Mouse (Mus musculus) MEL (cell line): ENCODE results near the gene Ppm1f.

Source experiments
- CTCF ChIP-seq, 3 experiments: IDR thresholded peaks in 2 of 3; conservative IDR thresholded peaks in 1 of 3; 2 replicates each; pipeline ENCODE4 v1.5.1; 2011 to 2012; ENCODE audit warnings: low read length in 3 of 3, low read depth in 2 of 3, mild to moderate bottlenecking in 2 of 3, improper control_type of control experiment in 1 of 3, inconsistent platforms in 1 of 3, mixed read lengths in 1 of 3, moderate library complexity in 1 of 3; ENCODE audit not compliant: control insufficient read depth in 1 of 3, insufficient read depth in 1 of 3, poor library complexity in 1 of 3, severe bottlenecking in 1 of 3
- EP300 ChIP-seq, 2 experiments: IDR thresholded peaks; 2 replicates each; pipeline ENCODE4 v1.6.1; 2011; ENCODE audit warnings: improper control_type of control experiment in 2 of 2, low read length in 2 of 2, low read depth in 1 of 2, mild to moderate bottlenecking in 1 of 2
- HCFC1 ChIP-seq: IDR thresholded peaks from 2 replicates; pipeline ENCODE4 v1.6.1; 2012; ENCODE audit warnings: low read depth, mild to moderate bottlenecking, inconsistent platforms, low read length, improper control_type of control experiment, moderate library complexity
- JUND ChIP-seq: IDR thresholded peaks from 2 replicates; pipeline ENCODE4 v1.6.1; 2011; ENCODE audit warnings: low read depth, mild to moderate bottlenecking, improper control_type of control experiment, low read length
- MAFK ChIP-seq: IDR thresholded peaks from 2 replicates; pipeline ENCODE4 v1.6.1; 2011; ENCODE audit warnings: low read depth, mild to moderate bottlenecking, low read length, improper control_type of control experiment, borderline replicate concordance
- MAX ChIP-seq: IDR thresholded peaks from 2 replicates; pipeline ENCODE4 v1.6.1; 2011; ENCODE audit warnings: low read length, improper control_type of control experiment
- MXI1 ChIP-seq: IDR thresholded peaks from 2 replicates; pipeline ENCODE4 v1.6.1; 2011; ENCODE audit warnings: mild to moderate bottlenecking, low read depth, low read length, improper control_type of control experiment
- NELFE ChIP-seq: IDR thresholded peaks from 2 replicates; pipeline ENCODE4 v1.6.1; 2011; ENCODE audit warnings: low read depth, low read length, improper control_type of control experiment
- POLR2AphosphoS5 ChIP-seq: IDR thresholded peaks from 2 replicates; pipeline ENCODE4 v1.6.1; 2012; ENCODE audit warnings: low read depth, borderline replicate concordance, mild to moderate bottlenecking, inconsistent platforms, low read length, moderate library complexity, mixed read lengths
- ZNF384 ChIP-seq: IDR thresholded peaks from 2 replicates; pipeline ENCODE4 v1.6.1; 2012; ENCODE audit warnings: low read depth, mild to moderate bottlenecking, inconsistent platforms, low read length, improper control_type of control experiment

- TF ChIP-seq POLR2AphosphoS5 (no peak), EP300 (IDR thresholded peaks at IDR 0.05; ENCODE audit: low read depth in 1 of 2, low read length in 2 of 2) (peak; percentile 44 to 61; a peak in 3 of 4 replicates), MXI1 (no peak), CTCF (IDR thresholded peaks at IDR 0.05 in 2 of 3, conservative IDR thresholded peaks at IDR 0.05 in 1 of 3; ENCODE audit: control insufficient read depth in 1 of 3, insufficient read depth in 1 of 3, low read depth in 2 of 3, low read length in 3 of 3, poor library complexity in 1 of 3, severe bottlenecking in 1 of 3) (no peak), ZNF384 (peak; percentile 85), MAX (no peak), HCFC1 (no peak), JUND (no peak), NELFE (no peak), MAFK (peak; percentile 35; the same call in 1 of the 2 replicates)
Measured at GRCm38 (mm10) chr16:16966290-16966689, 70.0 kb downstream of the Ppm1f start.
